In genomic region chr8:84728474-84728873, GRCm38 (mm10) we compare ENCODE assay signal across 8 mouse cellular contexts. TPM values are rescaled to one million over a fixed set of nuclear protein-coding genes. Genes with fewer than 3 reads are reported as not detected.
DNase-seq lines count a peak whose midpoint lies in the region; ATAC-seq and TF ChIP-seq lines count a peak whose summit lies in the region.

No protein-coding gene starts in this region.

- H3K27ac ChIP-seq in lung, embryonic 14.5 days (ENCODE audit: low read depth), result peak overlapping the region; percentile 52; the same call in 1 of the 2 replicates
- peak overlapping the region; percentile 76 for H3K27ac ChIP-seq in hindbrain, embryonic 14.5 days
- peak overlapping the region; percentile 51 for H3K27ac ChIP-seq in midbrain, embryonic 15.5 days

- no peak for ATAC-seq in cerebellum, adult (ENCODE audit: insufficient number of reproducible peaks, low FRiP score, low TSS enrichment)
- no peak for ATAC-seq in lung, embryonic 14.5 days (ENCODE audit: insufficient read depth)
- peak; percentile 80 for ATAC-seq in hindbrain, embryonic 14.5 days (ENCODE audit: low FRiP score)
- ATAC-seq in midbrain, embryonic 15.5 days (replicated peaks), result peak; percentile 46; the same call in 1 of the 2 replicates

- H3K9ac ChIP-seq in lung, embryonic 14.5 days, result no peak overlapping the region
- H3K9ac ChIP-seq in hindbrain, embryonic 14.5 days, result no peak overlapping the region; the same call in 1 of the 2 replicates
- no peak overlapping the region for H3K9ac ChIP-seq in midbrain, embryonic 15.5 days

- no peaks in the 10 kb centered on the region for H3K27me3 ChIP-seq in lung, embryonic 14.5 days (ENCODE audit: insufficient read depth, low read length)
- H3K27me3 ChIP-seq in hindbrain, embryonic 14.5 days (ENCODE audit: control insufficient read depth, insufficient read depth, low read length), result peaks cover 4% of the 10 kb centered on the region
- no peaks in the 10 kb centered on the region for H3K27me3 ChIP-seq in midbrain, embryonic 15.5 days (replicated peaks)

- H3K4me2 ChIP-seq in lung, embryonic 14.5 days, result no peak overlapping the region; the same call in 1 of the 2 replicates
- no peak overlapping the region for H3K4me2 ChIP-seq in hindbrain, embryonic 14.5 days (replicated peaks)
- H3K4me2 ChIP-seq in midbrain, embryonic 15.5 days, result no peak overlapping the region

- no peak for TF ChIP-seq CTCF in lung, embryonic 14.5 days (IDR thresholded peaks at IDR 0.05; ENCODE audit: low read depth)
- TF ChIP-seq CTCF in lung, adult 2 months (IDR thresholded peaks at IDR 0.05; ENCODE audit: insufficient read depth, low read length), result no peak

- no peak for TF ChIP-seq POLR2A in lung, adult 2 months (IDR thresholded peaks at IDR 0.05; ENCODE audit: borderline replicate concordance, extremely low read depth, low read depth, low read length)

- DNase-seq in cerebellum, postnatal 10 days, result peak; percentile 71 to 81
- DNase-seq in lung, embryonic 14.5 days, result no peak
- DNase-seq in lung, adult 2 months, result no peak
- DNase-seq in hindbrain, embryonic 14.5 days (ENCODE audit: low spot score), result no peak
- no peak for DNase-seq in adipocyte (ENCODE audit: low spot score)
- DNase-seq in right cerebral cortex, postnatal 14 days, result no peak

- H3K36me3 ChIP-seq in lung, embryonic 14.5 days (ENCODE audit: insufficient read depth), result peaks cover 41% of the 10 kb centered on the region
- H3K36me3 ChIP-seq in hindbrain, embryonic 14.5 days (replicated peaks; ENCODE audit: control insufficient read depth, insufficient read depth), result peaks cover 4% of the 10 kb centered on the region
- H3K36me3 ChIP-seq in midbrain, embryonic 15.5 days (replicated peaks), result no peaks in the 10 kb centered on the region

- WGBS in lung, embryonic 14.5 days, result 67% methylated on average over 3 of the region's 3 CpGs
- WGBS in lung, adult 2 months, result 76% methylated on average over 3 of the region's 3 CpGs
- WGBS in hindbrain, embryonic 14.5 days, result 37% methylated on average over 3 of the region's 3 CpGs
- WGBS in midbrain, embryonic 15.5 days, result 50% methylated on average over 3 of the region's 3 CpGs

- H3K4me3 ChIP-seq in lung, embryonic 14.5 days (ENCODE audit: low read depth, low read length), result no peak overlapping the region
- no peak overlapping the region for H3K4me3 ChIP-seq in lung, adult 2 months (replicated peaks; ENCODE audit: extremely low read depth, low read depth, low read length)
- H3K4me3 ChIP-seq in hindbrain, embryonic 14.5 days (replicated peaks; ENCODE audit: low read length), result no peak overlapping the region
- no peak overlapping the region for H3K4me3 ChIP-seq in midbrain, embryonic 15.5 days

- H3K4me1 ChIP-seq in lung, embryonic 14.5 days (ENCODE audit: insufficient read depth), result peaks cover 61% of the 10 kb centered on the region
- H3K4me1 ChIP-seq in lung, adult 2 months (ENCODE audit: control insufficient read depth, insufficient read depth, low read length), result peaks cover 56% of the 10 kb centered on the region
- peaks cover 78% of the 10 kb centered on the region for H3K4me1 ChIP-seq in hindbrain, embryonic 14.5 days (replicated peaks; ENCODE audit: control insufficient read depth, insufficient read depth, low read length)
- peaks cover 62% of the 10 kb centered on the region for H3K4me1 ChIP-seq in midbrain, embryonic 15.5 days

- H3K9me3 ChIP-seq in lung, embryonic 14.5 days (ENCODE audit: low read depth, low read length), result no peaks in the 10 kb centered on the region
- H3K9me3 ChIP-seq in hindbrain, embryonic 14.5 days (ENCODE audit: control insufficient read depth, low read length), result no peaks in the 10 kb centered on the region
- no peaks in the 10 kb centered on the region for H3K9me3 ChIP-seq in midbrain, embryonic 15.5 days

RNA-seq across cellular contexts. Expression of gene G430095P16Rik, which starts 5.7 kb away (rescaled TPM):
- polyA plus RNA-seq in lung, embryonic 14.5 days (2014; fragmentation: Nextera tagmentation; extraction: Ambion mirVana), result 2.7 and 2.8 TPM in 2 replicates
- polyA plus RNA-seq in lung, adult 2 months (2012; rRNA removed), result 2.0 and 2.8 TPM in 2 replicates
- polyA plus RNA-seq in hindbrain, embryonic 14.5 days (2014; fragmentation: Nextera tagmentation; extraction: Ambion mirVana), result 0.55 and 0.71 TPM in 2 replicates
- polyA plus RNA-seq in midbrain, embryonic 15.5 days (2015; fragmentation: Nextera tagmentation; extraction: Ambion mirVana), result 0.97 and 1.8 TPM in 2 replicates

RNA-seq across cellular contexts. Expression of gene Lyl1, which starts 27.2 kb away (rescaled TPM):
- polyA plus RNA-seq in lung, embryonic 14.5 days (2014; fragmentation: Nextera tagmentation; extraction: Ambion mirVana), result 12.0 and 12.5 TPM in 2 replicates
- polyA plus RNA-seq in lung, adult 2 months (2012; rRNA removed), result 20.2 and 21.9 TPM in 2 replicates
- polyA plus RNA-seq in hindbrain, embryonic 14.5 days (2014; fragmentation: Nextera tagmentation; extraction: Ambion mirVana), result 3.8 and 5.1 TPM in 2 replicates
- 3.4 and 4.2 TPM in 2 replicates for polyA plus RNA-seq in midbrain, embryonic 15.5 days (2015; fragmentation: Nextera tagmentation; extraction: Ambion mirVana)

RNA-seq across cellular contexts. Expression of gene Nacc1, which starts 40.8 kb away (rescaled TPM):
- polyA plus RNA-seq in lung, embryonic 14.5 days (2014; fragmentation: Nextera tagmentation; extraction: Ambion mirVana), result 29.8 and 33.8 TPM in 2 replicates
- 72.5 and 81.8 TPM in 2 replicates for polyA plus RNA-seq in lung, adult 2 months (2012; rRNA removed)
- polyA plus RNA-seq in hindbrain, embryonic 14.5 days (2014; fragmentation: Nextera tagmentation; extraction: Ambion mirVana), result 17.8 and 18.1 TPM in 2 replicates
- 16.3 and 17.2 TPM in 2 replicates for polyA plus RNA-seq in midbrain, embryonic 15.5 days (2015; fragmentation: Nextera tagmentation; extraction: Ambion mirVana)

RNA-seq across cellular contexts. Expression of gene Trmt1, which starts 42.4 kb away (rescaled TPM):
- polyA plus RNA-seq in lung, embryonic 14.5 days (2014; fragmentation: Nextera tagmentation; extraction: Ambion mirVana), result 66.1 and 68.6 TPM in 2 replicates
- polyA plus RNA-seq in lung, adult 2 months (2012; rRNA removed), result 87.5 and 99.1 TPM in 2 replicates
- 55.2 and 62.1 TPM in 2 replicates for polyA plus RNA-seq in hindbrain, embryonic 14.5 days (2014; fragmentation: Nextera tagmentation; extraction: Ambion mirVana)
- polyA plus RNA-seq in midbrain, embryonic 15.5 days (2015; fragmentation: Nextera tagmentation; extraction: Ambion mirVana), result 63.3 and 66.7 TPM in 2 replicates

Comparison
In these comparisons a context has a peak if more than half of its experiments do, and no peak if none do; other contexts are left out.
1. DNase-seq: peak in cerebellum, postnatal 10 days (2 of 2); none in lung, embryonic 14.5 days (single experiment), lung, adult 2 months (single experiment), hindbrain, embryonic 14.5 days (single experiment), adipocyte (single experiment) and right cerebral cortex, postnatal 14 days (single experiment).
2. ATAC-seq: peak in hindbrain, embryonic 14.5 days (single experiment) and midbrain, embryonic 15.5 days (single experiment); none in cerebellum, adult (single experiment) and lung, embryonic 14.5 days (single experiment).
3. Peak in every context shown above with its lines, with median percentiles within 50 percentile points of each other: H3K27ac ChIP-seq.